Mouse (Mus musculus) myocyte (in vitro differentiated cells): Measurements from ENCODE around the gene Thbs3.

Experiments
- CEBPB ChIP-seq: IDR thresholded peaks from 2 replicates; pipeline ENCODE4 v1.6.1; 2011; ENCODE audit warnings: mild to moderate bottlenecking, moderate library complexity; ENCODE audit not compliant: poor library complexity, insufficient read depth, severe bottlenecking
- E2F4 ChIP-seq: IDR thresholded peaks from one replicate; pipeline ENCODE4 v1.6.1; 2011; ENCODE audit warnings: mild to moderate bottlenecking, control low read depth, moderate library complexity; ENCODE audit not compliant: insufficient read depth
- MAX ChIP-seq: IDR thresholded peaks from one replicate; pipeline ENCODE4 v1.6.1; 2011; ENCODE audit warnings: low read depth, mild to moderate bottlenecking, control low read depth
- MYOD1 ChIP-seq, 3 experiments: IDR thresholded peaks; one replicate each; pipeline ENCODE4 v1.6.1; 2011; ENCODE audit warnings: control low read depth in 2 of 3, low read depth in 2 of 3, mild to moderate bottlenecking in 2 of 3, moderate library complexity in 1 of 3; ENCODE audit not compliant: insufficient read length in 2 of 3, control insufficient read depth in 1 of 3
- MYOG ChIP-seq, 3 experiments: IDR thresholded peaks; one replicate each; pipeline ENCODE4 v1.6.1; 2011; ENCODE audit warnings: control low read depth in 2 of 3, low read depth in 2 of 3, mild to moderate bottlenecking in 2 of 3; ENCODE audit not compliant: insufficient read length in 2 of 3, control insufficient read depth in 1 of 3, insufficient read depth in 1 of 3
- POLR2A ChIP-seq: IDR thresholded peaks from one replicate; pipeline ENCODE4 v1.6.1; 2011; ENCODE audit warnings: low read depth, mild to moderate bottlenecking, control low read depth, moderate library complexity; ENCODE audit not compliant: insufficient read length
- POLR2AphosphoS2 ChIP-seq: IDR thresholded peaks from one replicate; pipeline ENCODE4 v1.6.1; 2011; ENCODE audit warnings: low read depth, control low read depth; ENCODE audit not compliant: insufficient read length
- REST ChIP-seq: IDR thresholded peaks from one replicate; pipeline ENCODE4 v1.6.1; 2011; ENCODE audit warnings: mild to moderate bottlenecking, control low read depth, moderate library complexity; ENCODE audit not compliant: insufficient read depth, insufficient read length
- SRF ChIP-seq: IDR thresholded peaks from one replicate; pipeline ENCODE4 v1.6.1; 2011; ENCODE audit warnings: low read depth; ENCODE audit not compliant: control insufficient read depth, insufficient read length
- TCF12 ChIP-seq: IDR thresholded peaks from one replicate; pipeline ENCODE4 v1.6.1; 2011; ENCODE audit warnings: mild to moderate bottlenecking, control low read depth; ENCODE audit not compliant: poor library complexity, insufficient read depth, severe bottlenecking
- TCF3 ChIP-seq: IDR thresholded peaks from one replicate; pipeline ENCODE4 v1.6.1; 2011; ENCODE audit warnings: low read depth, control low read depth; ENCODE audit not compliant: insufficient read length
- USF1 ChIP-seq: IDR thresholded peaks from one replicate; pipeline ENCODE4 v1.6.1; 2011; ENCODE audit warnings: low read depth, mild to moderate bottlenecking, control low read depth, moderate library complexity

DNA sequence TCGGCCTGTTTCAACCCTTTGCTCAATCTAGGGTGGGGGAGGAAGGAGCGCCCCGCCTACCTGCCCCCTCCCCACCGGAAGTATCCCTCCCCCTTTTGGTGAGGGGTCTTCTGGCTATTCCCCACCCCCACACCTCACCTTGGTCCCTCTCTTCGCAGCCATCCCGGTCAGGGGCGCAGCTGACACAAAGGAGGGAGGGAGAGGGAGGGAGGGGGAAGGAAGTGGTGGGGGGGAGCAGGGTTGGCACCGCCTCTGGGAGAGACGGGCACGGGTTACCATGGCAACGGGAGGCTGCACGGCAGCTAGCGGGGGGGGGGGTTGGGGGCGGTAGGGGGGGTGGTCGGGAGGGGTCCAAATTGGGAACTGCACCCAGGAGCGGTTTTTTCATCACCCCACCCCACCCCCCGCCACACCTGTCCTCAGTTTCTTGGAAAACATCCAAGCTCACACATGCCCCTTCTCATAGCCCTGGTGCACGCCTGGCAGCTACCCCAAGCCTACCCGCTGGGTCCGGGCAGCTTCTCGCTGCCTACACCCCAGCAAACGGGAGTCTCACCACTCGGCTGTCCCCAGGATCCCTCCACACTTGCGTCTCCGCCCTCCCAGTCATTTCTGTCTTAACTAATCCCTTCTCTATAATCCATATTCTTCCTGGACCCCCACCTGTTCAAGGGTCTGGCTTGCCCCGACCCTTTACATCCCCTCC is 30.2 kb downstream of the Thbs3 start:
- TF ChIP-seq POLR2AphosphoS2 (no peak), TCF3 (no peak), MAX (no peak), POLR2A (no peak), SRF (no peak), TCF12 (no peak), CEBPB (no peak), E2F4 (no peak), USF1 (no peak), MYOD1 (IDR thresholded peaks at IDR 0.05; ENCODE audit: control insufficient read depth in 1 of 3, insufficient read length in 2 of 3, low read depth in 2 of 3) (no peak), REST (no peak), MYOG (IDR thresholded peaks at IDR 0.05; ENCODE audit: control insufficient read depth in 1 of 3, insufficient read depth in 1 of 3, insufficient read length in 2 of 3, low read depth in 2 of 3) (peak in 1 of 3 experiments; percentile 10)
